Mouse (Mus musculus) cerebellum, postnatal 25 days (tissue): ENCODE results near the gene Prdx2.

ENCODE experiments used
- DNase-seq, 2 experiments: peaks; one replicate each; pipeline ENCODE4 v3.0.0; 2021; ENCODE audit warnings: mixed read lengths in 2 of 2

The Prdx2 gene

GRCm38 (mm10) chr8:84949753-84950152, 19.6 kb upstream of the Prdx2 start:
- no peak for DNase-seq

- DNase-seq: no peak
These were observed 16.7 kb upstream of the Prdx2 start for GRCm38 (mm10) chr8:84952612-84953255.

- peak; percentile 82 to 90 for DNase-seq
These were observed 12.6 kb upstream of the Prdx2 start for GRCm38 (mm10) chr8:84956768-84957167.

DNA sequence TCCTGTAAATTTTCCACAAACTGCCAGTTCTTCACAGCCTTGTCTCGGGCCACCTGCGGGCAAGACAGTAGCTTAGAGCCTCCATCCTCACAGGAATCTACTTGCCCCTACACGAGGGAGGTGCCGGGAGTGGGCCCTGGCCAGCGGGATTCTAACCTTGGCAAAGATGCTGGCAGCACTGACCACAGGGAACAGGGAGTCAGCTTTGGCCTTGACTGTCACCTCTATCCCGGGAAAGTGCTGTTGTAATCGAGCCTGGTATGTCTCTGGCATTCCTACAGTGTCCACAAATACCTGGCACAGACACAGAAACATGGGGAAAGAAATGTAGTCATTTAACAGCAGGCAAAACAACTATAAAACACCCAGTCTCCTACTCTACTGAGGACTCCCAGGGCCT, 9.6 kb upstream of the Prdx2 start:
- DNase-seq: no peak

DNA sequence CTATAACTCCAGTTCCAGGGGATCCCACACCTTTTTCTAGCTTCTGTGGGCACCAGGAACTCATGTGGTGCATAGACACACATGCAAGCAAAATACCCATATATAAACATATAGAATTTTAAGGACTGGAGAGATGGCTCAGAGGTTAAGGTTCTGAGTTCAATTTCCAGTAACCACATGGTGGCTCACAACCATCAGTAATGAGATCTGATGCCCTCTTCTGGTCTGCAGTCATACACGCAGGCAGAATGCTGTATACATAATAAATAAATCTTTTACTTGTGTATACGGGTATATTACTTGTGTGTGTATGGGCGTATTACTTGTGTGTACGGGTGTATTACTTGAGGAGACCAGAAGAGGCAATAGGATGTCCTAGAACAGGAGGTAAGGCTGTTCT, 5.4 kb upstream of the Prdx2 start:
- DNase-seq: no peak

GRCm38 (mm10) chr8:84965731-84966291, 3.6 kb upstream of the Prdx2 start:
- DNase-seq: peak; percentile 93 to 95

DNA sequence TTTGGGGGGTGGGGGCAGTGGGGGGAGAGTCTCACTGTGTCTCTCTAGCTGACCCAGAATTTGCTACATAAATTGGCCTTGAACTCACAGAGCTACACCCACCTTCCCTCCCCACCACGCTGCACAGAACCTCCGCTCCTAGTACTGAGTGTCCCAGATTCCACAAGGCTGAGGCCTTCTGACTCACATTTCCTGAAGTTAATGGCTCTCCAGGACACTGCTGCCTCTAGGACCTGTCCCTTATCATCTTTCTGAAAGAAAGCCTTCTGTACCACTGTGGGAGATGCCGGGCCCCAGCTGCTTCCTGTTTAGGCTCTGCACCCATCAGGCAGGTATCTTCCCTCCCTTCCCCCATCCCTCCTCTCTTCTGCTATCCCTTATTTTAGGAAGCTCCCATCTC, 2.8 kb upstream of the Prdx2 start:
- no peak for DNase-seq

- no peak for DNase-seq
These were observed 1.7 kb upstream of the Prdx2 start for GRCm38 (mm10) chr8:84967532-84968304.

- DNase-seq: peak in 1 of 2 experiments; percentile 8
These were observed 737 bp upstream of the Prdx2 start for GRCm38 (mm10) chr8:84968650-84969049.

GRCm38 (mm10) chr8:84970135-84970790, 876 bp downstream of the Prdx2 start:
- no peak for DNase-seq

GRCm38 (mm10) chr8:84970913-84971312, 1.5 kb downstream of the Prdx2 start:
- DNase-seq: no peak

DNA sequence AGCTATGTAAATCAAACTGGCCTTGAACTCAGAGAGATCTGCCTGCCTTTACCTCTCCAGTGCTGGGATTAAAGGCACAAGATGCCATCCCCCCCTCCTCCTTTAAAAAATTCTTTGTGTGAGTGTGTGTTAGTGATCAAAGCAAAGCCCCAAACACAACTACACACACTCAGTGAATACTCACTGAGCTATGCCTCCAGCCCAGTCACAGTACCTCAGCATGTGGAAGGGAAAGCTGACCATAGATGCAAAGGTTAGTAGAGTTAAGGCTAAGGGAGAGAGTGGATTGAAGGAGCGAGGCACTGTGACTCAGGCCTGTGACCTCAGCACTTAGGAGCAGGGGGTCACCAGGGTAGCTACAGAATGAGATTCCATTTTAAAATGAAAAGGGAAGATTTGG, 3.7 kb downstream of the Prdx2 start:
- DNase-seq: no peak

DNA sequence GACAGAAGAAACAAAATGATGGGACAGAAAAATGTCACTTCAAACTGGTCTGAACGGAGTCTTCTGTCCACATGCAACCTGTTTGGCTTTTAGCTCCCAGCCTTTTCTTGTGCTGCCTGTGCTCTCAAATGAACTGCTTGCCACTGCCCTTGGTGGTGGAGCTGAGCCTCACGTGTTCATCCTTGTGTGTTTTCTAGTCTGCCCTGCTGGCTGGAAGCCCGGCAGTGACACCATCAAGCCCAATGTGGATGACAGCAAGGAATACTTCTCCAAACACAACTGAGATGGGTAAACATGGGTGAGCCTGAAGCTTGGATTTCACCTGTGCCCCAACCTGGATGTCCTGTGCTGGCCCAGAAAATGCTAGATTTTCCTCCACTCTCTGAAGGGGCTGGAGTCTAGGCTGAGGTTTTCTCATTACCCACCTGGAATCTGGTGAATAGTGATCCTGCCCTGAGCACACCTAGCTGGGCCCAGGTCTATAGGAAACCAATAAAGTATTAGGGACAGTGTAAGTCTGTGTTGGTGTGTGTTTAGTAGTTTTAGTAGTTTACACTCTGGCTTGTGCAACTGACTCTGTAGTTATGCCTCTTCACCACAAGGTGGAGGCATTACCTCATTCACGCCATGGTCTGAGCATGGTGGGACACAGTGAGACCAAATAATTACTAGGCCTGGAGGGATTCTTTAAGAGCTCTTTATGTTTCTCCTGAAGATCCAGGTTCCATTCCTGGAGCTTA, 4.6 kb downstream of the Prdx2 start:
- peak; percentile 47 to 66 for DNase-seq

- no peak for DNase-seq
These were observed 5.3 kb downstream of the Prdx2 start for GRCm38 (mm10) chr8:84974543-84975142.

DNA sequence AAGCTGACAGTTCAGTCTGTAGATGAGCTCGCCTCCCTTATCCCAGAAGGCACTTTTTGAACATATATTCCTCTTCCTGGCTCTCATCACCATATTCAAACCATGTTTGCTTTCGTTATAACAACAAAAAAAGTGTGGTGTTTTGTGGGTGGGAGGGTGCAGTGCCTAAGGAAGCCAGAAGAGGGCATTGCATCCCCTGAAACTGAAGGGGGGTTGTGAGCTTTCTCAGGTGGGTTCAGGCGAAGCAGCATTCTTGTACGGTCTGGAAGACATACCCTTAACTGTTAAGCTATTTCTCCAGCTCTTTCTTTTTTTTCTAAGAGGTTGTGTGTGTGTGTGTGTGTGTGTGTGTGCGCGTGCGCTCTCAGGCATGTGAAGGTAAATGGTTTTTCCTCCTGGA, 6.0 kb downstream of the Prdx2 start:
- DNase-seq: peak; percentile 51 to 70

DNA sequence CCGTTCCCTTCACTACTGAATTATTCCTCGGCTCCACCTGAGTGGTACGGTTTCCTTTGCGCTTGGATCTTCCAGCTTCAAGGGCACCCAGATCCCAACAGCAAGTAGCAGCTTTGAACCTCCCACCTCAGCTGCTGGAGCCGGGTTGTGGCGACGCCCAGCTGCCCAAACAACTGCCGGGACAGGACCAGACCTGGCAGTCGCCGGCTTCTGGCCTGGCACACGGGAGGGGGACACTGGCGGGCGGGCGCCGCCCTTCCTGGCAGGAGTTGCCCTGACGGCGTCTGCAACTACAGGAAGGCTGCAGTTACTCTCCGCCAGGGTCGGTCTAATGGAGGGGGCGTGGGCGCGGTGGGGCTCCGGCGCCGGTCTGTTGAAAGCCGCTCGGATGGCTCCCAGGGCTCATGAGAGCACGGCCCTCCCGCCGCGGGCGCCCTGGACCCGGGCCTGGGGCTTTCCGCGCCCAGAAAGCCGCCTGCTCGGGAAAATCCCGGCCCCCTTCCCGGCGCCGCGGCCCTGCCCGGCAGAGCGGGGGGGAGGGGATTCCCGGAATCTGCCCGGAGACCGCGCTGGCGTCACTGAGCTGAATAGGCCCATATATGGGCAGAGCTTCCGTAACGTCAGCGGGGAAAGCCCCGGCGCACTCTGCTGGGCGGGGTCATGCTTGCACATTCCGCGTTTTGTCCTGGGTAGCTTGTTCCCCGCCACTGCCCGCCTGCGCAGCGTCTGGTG, 6.8 kb downstream of the Prdx2 start:
- peak; percentile 95 to 96 for DNase-seq

- no peak for DNase-seq
These were observed 7.5 kb downstream of the Prdx2 start for GRCm38 (mm10) chr8:84976763-84977434.

GRCm38 (mm10) chr8:84977435-84978247, 8.3 kb downstream of the Prdx2 start:
- DNase-seq: peak; percentile 67 to 68

GRCm38 (mm10) chr8:84978248-84978940, 9.0 kb downstream of the Prdx2 start, which contains the start of gene Junb:
Gene Junb (minus strand): TSS chr8:84978718.
- DNase-seq: peak; percentile 89 to 92
